In genomic region chr9:78846110-78846509, GRCm38 (mm10) we compare ENCODE assay signal across 8 mouse cellular contexts.
A peak's percentile ranks its signal among the peaks of the same experiment; 100 is the strongest.
DNase-seq lines count a peak whose midpoint lies in the region; ATAC-seq and TF ChIP-seq lines count a peak whose summit lies in the region.

No protein-coding gene starts in this region.

- no peak overlapping the region for H3K27ac ChIP-seq in midbrain, embryonic 10.5 days (replicated peaks)
- H3K27ac ChIP-seq in midbrain, embryonic 13.5 days, result no peak overlapping the region
- peak overlapping the region; percentile 61 for H3K27ac ChIP-seq in embryonic facial prominence, embryonic 14.5 days (replicated peaks; ENCODE audit: low read depth, low read length)
- H3K27ac ChIP-seq in stomach, postnatal 0 days (replicated peaks), result peak overlapping the region; percentile 49; the same call in 1 of the 2 replicates

- no peak for TF ChIP-seq EP300 in stomach, postnatal 0 days (optimal IDR thresholded peaks at IDR 0.05)

- peaks cover 5% of the 10 kb centered on the region for H3K4me1 ChIP-seq in midbrain, embryonic 10.5 days
- H3K4me1 ChIP-seq in midbrain, embryonic 13.5 days (replicated peaks), result peaks cover 10% of the 10 kb centered on the region
- H3K4me1 ChIP-seq in embryonic facial prominence, embryonic 14.5 days (ENCODE audit: control insufficient read depth, insufficient read depth, low read length), result peaks cover 9% of the 10 kb centered on the region
- no peaks in the 10 kb centered on the region for H3K4me1 ChIP-seq in stomach, postnatal 0 days (replicated peaks; ENCODE audit: control insufficient read depth, insufficient read depth)

- peak; percentile 16 for DNase-seq in midbrain, embryonic 10.5 days (ENCODE audit: low spot score)
- no peak for DNase-seq in embryonic facial prominence, embryonic 14.5 days (ENCODE audit: low spot score)
- peak; percentile 7 to 18 for DNase-seq in heart, postnatal 10 days
- DNase-seq in stomach, postnatal 0 days (ENCODE audit: low spot score), result peak; percentile 15
- no peak for DNase-seq in liver
- DNase-seq in urinary bladder, adult 18-20 months (ENCODE audit: low spot score in 2 of 2), result no peak
- DNase-seq in testis, postnatal 10 days (ENCODE audit: low spot score), result no peak

- H3K4me2 ChIP-seq in midbrain, embryonic 13.5 days (replicated peaks), result no peak overlapping the region
- H3K4me2 ChIP-seq in embryonic facial prominence, embryonic 14.5 days (ENCODE audit: low read depth, low read length), result 0 out of 2 replicates have a peak overlapping the region, but pooled peaks have one; percentile 28
- 0 out of 2 replicates have a peak overlapping the region, but pooled peaks have one; percentile 26 for H3K4me2 ChIP-seq in stomach, postnatal 0 days (replicated peaks; ENCODE audit: low read depth)

- no peaks in the 10 kb centered on the region for H3K27me3 ChIP-seq in midbrain, embryonic 10.5 days (ENCODE audit: low read depth, poor library complexity, severe bottlenecking)
- no peaks in the 10 kb centered on the region for H3K27me3 ChIP-seq in midbrain, embryonic 13.5 days
- no peaks in the 10 kb centered on the region for H3K27me3 ChIP-seq in embryonic facial prominence, embryonic 14.5 days (replicated peaks; ENCODE audit: control insufficient read depth, insufficient read depth, low read length)
- no peaks in the 10 kb centered on the region for H3K27me3 ChIP-seq in stomach, postnatal 0 days (ENCODE audit: control insufficient read depth, insufficient read depth, low read length)

- H3K4me3 ChIP-seq in midbrain, embryonic 10.5 days, result no peak overlapping the region
- no peak overlapping the region for H3K4me3 ChIP-seq in midbrain, embryonic 13.5 days (replicated peaks)
- H3K4me3 ChIP-seq in embryonic facial prominence, embryonic 14.5 days (ENCODE audit: low read depth, low read length), result no peak overlapping the region
- H3K4me3 ChIP-seq in stomach, postnatal 0 days (ENCODE audit: low read depth, low read length), result no peak overlapping the region

- H3K9ac ChIP-seq in midbrain, embryonic 13.5 days (replicated peaks), result no peak overlapping the region
- 0 out of 2 replicates have a peak overlapping the region, but pooled peaks have one; percentile 25 for H3K9ac ChIP-seq in embryonic facial prominence, embryonic 14.5 days (ENCODE audit: low read depth, low read length)
- no peak overlapping the region for H3K9ac ChIP-seq in stomach, postnatal 0 days (ENCODE audit: low read length)

- ATAC-seq in midbrain, embryonic 13.5 days, result no peak
- ATAC-seq in embryonic facial prominence, embryonic 14.5 days (ENCODE audit: low read depth), result no peak
- peak; percentile 66; the same call in 1 of the 2 replicates for ATAC-seq in stomach, postnatal 0 days (ENCODE audit: low FRiP score, low TSS enrichment)

- no peaks in the 10 kb centered on the region for H3K9me3 ChIP-seq in midbrain, embryonic 10.5 days (replicated peaks)
- no peaks in the 10 kb centered on the region for H3K9me3 ChIP-seq in midbrain, embryonic 13.5 days
- no peaks in the 10 kb centered on the region for H3K9me3 ChIP-seq in embryonic facial prominence, embryonic 14.5 days (ENCODE audit: control insufficient read depth, low read length)
- H3K9me3 ChIP-seq in stomach, postnatal 0 days (ENCODE audit: control insufficient read depth, low read length), result no peaks in the 10 kb centered on the region

- no peak for TF ChIP-seq CTCF in stomach, postnatal 0 days (IDR thresholded peaks at IDR 0.05; ENCODE audit: low read depth)

- WGBS in midbrain, embryonic 10.5 days, result 44% methylated on average over 7 of the region's 7 CpGs
- 22% methylated on average over 7 of the region's 7 CpGs for WGBS in midbrain, embryonic 13.5 days
- WGBS in embryonic facial prominence, embryonic 14.5 days, result 23% methylated on average over 7 of the region's 7 CpGs
- WGBS in stomach, postnatal 0 days, result 22% methylated on average over 7 of the region's 7 CpGs

- intact Hi-C loops in heart, postnatal 10 days (cut with DNase I), result no loop called here

- H3K36me3 ChIP-seq in midbrain, embryonic 10.5 days, result no peaks in the 10 kb centered on the region
- H3K36me3 ChIP-seq in midbrain, embryonic 13.5 days, result no peaks in the 10 kb centered on the region
- no peaks in the 10 kb centered on the region for H3K36me3 ChIP-seq in embryonic facial prominence, embryonic 14.5 days (ENCODE audit: control insufficient read depth, insufficient read depth, low read length)
- H3K36me3 ChIP-seq in stomach, postnatal 0 days (ENCODE audit: control insufficient read depth, insufficient read depth, low read length), result no peaks in the 10 kb centered on the region

Comparison
In these comparisons a context has a peak if more than half of its experiments do, and no peak if none do; other contexts are left out.
1. DNase-seq: peak in midbrain, embryonic 10.5 days (single experiment), heart, postnatal 10 days (2 of 2) and stomach, postnatal 0 days (single experiment); none in embryonic facial prominence, embryonic 14.5 days (single experiment), liver (single experiment), urinary bladder, adult 18-20 months (0 of 2) and testis, postnatal 10 days (single experiment).
2. H3K27ac ChIP-seq: peak in embryonic facial prominence, embryonic 14.5 days (single experiment) and stomach, postnatal 0 days (single experiment); none in midbrain, embryonic 10.5 days (single experiment) and midbrain, embryonic 13.5 days (single experiment).